Mouse (Mus musculus) urinary bladder, postnatal 36 days (tissue): ENCODE results near the gene Maob.
A peak's percentile ranks its signal among the peaks of the same experiment; 100 is the strongest.

Source experiments
- DNase-seq, 2 experiments: peaks; one replicate each; pipeline ENCODE4 v3.0.0; 2022; ENCODE audit warnings: low spot score in 2 of 2, mixed read lengths in 1 of 2

The Maob gene

DNA sequence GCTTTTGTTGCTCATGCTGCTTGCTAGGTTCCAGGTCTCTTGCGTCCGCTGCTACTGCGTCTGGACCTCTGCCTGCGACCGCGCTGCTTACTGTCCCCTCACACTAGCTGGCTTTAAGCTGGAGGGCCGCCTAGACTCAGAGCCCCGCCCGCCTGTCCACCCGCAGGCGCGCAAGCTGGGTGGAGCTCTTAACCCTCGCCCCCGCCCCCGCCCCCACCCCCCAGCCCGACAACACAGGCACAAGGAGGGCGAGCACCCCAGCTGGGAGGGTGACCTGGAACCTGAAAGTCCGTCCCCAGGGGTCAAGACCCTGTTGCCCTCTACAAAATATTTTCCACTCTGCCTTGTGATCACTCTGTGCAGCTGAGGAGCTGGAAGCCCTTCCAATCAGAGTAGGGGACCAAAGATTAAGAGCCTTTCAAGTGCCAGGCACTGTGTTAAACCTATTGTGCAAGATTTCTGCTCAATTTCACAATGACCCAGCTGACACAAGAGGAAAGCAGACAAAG, at the start of gene Maob:
Maob (minus strand) TSS at position 106 of the 509 bp plus-strand sequence.
- peak in 1 of 2 experiments; percentile 24 for DNase-seq

DNA sequence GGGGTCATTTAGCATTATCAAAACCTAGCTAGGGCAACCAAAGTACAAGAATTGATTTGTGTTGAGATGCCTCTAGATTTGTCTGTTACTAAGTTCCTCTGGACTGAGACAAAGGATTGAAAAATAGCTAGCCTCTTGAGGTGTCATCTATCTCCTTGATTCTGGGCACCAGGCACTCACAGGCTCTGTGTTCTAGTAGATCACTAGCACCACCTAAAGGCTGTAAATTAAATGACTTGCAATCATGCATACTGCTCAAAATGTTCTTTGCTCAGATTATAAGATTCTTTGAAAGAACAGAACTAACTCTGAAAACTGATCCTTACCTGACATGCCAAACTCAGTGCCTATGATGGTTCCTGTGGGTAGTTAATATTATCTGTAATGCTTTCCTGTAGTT, 43.1 kb upstream of the Maob start:
- no peak for DNase-seq

DNA sequence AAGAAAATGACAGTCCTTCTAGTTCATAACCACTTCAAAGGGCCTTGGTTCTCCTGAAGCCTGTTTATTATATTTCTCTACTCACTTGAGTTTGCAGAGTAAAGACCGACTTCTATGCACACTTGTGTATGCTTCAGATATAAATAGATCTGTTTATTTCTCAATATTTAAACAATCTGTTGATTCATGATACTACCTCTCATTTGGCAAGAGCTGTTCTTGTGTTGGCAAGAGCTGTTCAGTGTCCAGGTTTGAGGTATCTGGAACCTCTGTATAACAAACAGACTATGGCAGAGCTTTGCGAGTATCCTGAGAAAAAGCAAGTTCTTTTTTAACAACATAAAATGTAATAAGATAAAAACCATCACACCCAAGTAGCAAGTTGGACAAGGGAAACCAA, 28.9 kb upstream of the Maob start:
- no peak for DNase-seq

DNA sequence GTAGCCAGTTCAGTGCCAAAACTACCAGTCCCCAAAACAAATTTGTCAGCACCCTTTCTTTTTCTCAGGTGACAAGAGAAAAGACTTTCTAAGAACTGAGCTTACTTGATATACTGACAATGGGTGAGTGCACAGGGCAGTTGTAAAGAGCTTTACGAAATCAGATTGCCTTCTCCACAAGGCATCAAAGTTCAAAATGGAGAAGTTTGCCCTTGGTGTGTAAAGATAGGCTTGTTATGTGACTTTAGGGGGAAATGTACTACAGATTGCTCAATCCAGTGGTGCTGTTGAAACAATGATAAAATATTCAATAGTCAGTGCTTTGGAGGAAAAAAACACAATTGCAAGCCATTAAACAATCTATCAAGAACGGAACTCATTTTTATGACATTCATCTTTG, 24.3 kb upstream of the Maob start:
- DNase-seq = no peak

DNA sequence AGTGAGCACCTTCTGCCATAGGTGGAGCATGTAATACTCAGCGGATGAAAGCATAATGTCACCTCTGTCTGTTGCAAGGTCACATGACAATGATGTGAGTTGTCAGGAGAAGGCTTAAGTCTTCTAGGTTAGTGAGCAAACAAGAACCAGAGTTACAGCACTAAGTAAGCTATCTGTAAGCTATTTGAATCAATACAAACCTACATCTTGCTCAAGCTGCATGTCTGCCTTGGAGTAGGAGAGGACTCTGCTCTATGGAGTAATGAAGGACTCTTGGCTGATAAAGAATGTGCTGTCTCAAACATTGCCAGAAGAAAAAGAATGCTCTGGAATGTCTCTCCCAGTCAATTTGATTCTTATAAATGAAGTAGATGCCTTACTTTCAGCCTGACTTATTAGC, 20.1 kb upstream of the Maob start:
- DNase-seq = no peak

DNA sequence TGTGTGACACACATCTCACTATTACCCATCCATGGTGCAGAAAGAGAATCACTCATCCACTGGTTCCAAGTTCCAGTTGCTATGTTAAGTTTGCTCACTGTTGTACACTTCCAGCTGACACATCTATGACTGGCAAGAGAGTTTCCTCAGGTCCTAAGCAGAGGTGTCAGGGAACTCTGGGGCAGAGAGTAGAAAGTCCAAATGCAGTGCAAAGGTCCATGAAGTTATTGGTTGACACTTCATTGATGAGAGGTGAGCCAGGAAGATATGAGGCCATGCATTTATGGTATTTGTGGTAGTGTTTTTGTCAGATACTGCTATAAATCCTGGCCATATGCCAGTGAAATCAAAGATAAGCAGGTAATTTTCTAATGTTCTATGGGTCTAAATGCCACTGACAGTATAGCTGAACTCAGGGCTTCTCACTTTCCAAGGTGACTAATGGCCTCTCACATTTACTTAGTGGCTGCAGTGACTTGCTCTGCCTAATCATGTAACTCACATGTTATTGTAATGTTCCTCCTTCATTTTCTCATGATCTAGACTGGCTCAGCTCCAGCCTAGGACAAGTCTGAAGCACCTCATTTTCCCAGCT, 19.4 kb upstream of the Maob start:
- no peak for DNase-seq

DNA sequence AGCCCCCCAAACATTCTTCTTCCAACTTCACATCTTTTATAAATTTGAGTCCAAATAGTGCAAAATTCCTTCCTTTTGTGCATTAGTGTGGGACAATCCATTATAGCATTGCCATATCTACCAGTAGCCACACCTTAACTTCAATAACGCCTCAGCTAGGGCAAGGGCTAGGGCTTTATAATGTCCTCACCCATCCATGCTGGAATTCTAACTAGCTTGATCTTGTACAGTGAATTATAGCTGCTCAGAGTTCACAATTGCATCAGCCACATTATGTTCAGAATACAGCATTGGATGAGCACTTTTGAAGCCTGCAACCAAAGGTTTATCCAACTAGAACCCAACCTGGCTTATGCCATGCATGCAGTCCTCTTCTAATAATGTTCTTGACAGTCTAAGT, 8.9 kb upstream of the Maob start:
- DNase-seq = no peak

DNA sequence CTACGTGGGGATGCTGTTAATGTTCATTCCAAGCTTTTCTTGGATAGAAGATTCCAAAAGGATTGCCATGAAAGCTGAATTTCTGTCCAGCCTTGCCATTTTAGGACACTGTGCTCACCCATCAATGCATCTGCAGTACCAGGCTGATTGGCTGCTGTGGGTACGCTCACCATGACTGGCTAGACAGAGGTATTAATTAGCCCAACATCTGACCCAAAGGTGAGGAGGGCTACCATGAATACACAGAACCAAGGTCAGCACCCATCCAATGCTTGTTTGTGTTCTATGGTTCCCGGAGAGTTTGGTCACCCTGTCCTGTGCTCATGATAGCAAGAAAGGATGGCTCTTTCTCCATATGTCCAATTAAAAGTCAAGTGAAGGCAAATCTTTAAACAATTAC, 1.2 kb downstream of the Maob start:
- no peak for DNase-seq

DNA sequence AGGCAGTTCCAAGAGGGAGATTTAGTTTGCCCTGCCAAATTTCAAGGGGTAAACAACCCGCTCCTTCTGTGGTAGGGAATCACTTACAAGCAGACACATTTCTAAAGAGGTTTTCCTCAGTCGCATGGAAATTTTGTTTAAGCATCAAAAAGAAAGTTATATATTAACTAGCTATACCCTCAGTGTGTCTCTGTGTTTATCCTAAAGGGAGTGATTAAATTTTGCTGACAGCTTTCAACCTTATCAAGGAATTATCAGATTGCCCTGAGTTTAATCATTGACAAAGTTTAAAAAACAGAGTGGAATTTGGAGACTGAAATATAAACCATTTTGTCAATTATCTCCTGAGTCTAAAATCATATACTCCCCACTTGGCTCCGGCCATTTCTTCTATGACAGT, 5.1 kb downstream of the Maob start:
- DNase-seq = no peak

DNA sequence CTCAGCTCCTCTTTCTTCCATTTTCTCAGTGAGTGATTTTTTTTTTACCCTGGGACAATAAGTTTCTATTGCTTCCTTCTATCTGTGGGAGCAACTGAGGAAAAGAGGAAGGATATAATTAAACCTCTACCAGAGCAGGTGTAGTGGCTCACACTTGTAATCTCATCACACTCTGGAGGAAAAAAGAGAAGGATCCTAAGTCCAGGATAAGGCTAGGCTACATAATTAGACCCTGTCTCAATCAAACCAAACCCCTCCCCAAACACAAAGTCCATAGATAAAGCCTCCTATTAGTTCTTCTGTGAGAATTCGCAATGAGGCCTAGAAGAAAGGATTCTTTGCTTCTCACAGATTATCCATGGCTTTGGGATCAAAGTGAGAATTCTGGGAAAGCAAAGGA, 49.7 kb downstream of the Maob start:
- DNase-seq = no peak

DNA sequence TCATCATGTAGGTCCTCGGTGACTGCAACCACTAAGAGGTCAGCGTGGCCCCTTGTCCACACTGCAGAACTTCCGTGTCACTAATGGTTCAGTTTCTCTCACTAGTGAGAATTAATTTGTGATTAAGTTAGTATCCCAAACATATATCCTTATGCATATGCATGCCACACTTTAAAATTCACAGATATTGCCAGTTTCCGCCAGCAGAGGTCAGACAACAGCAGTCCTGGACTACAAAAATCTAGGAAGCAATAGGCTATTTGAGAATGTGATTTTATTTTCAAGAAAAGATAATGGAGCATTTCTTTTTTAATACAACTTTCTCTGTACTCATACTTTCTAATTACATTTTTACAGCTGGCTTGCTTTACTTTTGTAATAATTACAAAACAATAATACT, 51.0 kb downstream of the Maob start:
- DNase-seq = peak; percentile 2 to 5

DNA sequence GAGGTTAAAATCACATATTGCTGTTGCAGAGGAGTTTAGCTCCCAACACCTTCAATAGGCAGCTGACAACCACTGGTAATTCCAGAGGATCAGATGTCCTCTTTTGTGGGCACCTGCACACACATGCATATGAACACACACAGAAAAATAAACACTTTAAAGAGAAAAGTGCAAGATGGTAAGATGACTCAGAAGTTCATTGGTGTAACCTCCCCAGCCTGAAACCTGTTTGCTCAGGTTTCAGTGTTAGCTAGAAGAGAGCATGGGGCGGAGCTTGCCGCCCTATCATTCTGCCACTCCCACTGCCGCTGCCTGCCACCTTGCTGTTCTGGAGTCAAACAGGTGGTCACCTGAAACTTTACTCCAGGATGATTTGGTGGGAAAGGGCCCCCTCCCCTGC, 55.7 kb downstream of the Maob start:
- peak; percentile 0 to 8 for DNase-seq

DNA sequence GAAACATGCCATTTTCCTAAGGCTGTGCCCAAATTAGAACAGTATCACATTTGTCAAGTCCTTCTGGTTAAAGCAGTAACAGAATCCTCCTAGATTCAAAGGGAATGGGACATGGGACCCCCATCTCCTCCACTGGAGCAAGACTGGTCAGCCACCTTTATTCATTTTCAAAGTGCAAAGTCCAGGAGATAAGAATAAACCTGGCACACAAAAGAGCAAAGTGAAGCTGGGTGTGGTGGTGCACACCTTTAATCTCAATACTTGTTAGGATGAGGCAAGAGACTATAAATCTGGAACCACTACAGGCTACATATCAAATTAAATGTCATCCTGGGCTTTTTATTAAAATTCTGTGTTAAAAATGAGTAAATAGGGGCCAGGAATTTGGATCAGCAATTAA, 62.4 kb downstream of the Maob start:
- no peak for DNase-seq

DNA sequence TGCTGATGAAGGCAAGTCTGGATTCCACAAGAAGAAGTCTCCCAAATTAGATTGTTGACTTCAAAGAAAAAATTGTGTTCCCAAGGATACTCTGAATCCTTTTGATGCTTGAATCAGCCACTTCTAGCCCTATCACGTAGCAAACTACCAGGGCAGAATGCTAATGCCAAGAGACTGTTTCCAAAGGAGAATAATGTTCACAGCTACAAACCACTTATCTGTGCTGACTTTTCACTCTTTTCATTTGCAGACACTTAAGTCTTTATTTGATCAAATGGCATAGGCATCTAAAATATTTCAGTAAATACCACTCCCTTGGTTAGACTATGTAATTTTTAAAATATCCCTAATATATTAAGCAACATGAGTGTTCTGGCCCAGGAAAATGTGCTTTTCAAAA, 68.2 kb downstream of the Maob start:
- DNase-seq = no peak

DNA sequence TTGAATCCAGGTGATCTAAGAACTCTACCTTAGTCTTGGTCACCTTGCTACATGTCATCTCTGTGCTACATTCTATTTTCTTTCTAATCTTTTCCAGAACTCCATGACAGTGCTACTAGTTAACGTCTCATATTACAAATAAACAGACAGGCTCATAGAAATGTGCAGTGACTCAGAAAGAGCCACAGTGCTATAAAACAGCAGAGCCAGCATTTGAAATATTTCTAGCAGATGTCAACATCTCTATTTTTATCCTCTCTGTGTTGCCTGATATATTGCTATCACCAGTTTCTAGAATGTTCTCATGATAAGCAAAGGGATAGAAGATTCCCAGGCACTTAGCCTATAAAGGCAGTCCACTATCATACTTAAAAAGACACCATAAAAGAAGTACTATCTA, 103.1 kb downstream of the Maob start:
- no peak for DNase-seq

DNA sequence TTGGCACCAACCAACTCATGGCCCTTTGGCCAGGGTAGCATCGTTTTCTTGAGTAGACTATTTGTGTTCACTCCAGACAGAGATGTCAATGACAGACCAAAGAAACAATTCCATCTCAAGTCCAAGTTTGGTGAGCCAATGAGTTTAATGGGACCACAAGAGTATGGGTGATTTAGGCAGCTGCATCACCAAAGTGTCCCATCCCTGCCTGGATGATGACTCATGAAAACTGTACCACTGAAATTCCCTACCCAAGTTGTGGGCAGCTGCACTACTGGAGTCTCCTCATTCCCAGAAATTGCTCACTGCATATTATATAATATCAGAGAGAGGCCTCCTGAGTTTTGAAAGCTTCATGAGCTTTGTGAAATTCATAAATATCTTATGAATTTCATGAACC, 111.1 kb downstream of the Maob start:
- DNase-seq = no peak
